In genomic region chr8:26868101-26868848, GRCm38 (mm10) we compare ENCODE assay signal across 30 mouse cellular contexts.
DNase-seq lines count a peak whose midpoint lies in the region; ATAC-seq lines count a peak whose summit lies in the region.
"Had no signal": no experiment of that assay in that cellular context is flagged by ENCODE, and none has a peak within 500 bp of the region (broad histone marks: within the 10 kb centered on the region; RNA-seq: fewer than 3 reads in every experiment).

No protein-coding gene starts in this region.

- no peaks in the 10 kb centered on the region for H3K27me3 ChIP-seq in forebrain, embryonic 10.5 days (ENCODE audit: poor library complexity, severe bottlenecking)
- no peaks in the 10 kb centered on the region for H3K27me3 ChIP-seq in forebrain, embryonic 16.5 days (replicated peaks; ENCODE audit: control insufficient read depth, insufficient read depth, low read length)
- H3K27me3 ChIP-seq in embryonic facial prominence, embryonic 11.5 days (ENCODE audit: control insufficient read depth, insufficient read depth, low read length) = no peaks in the 10 kb centered on the region
- H3K27me3 ChIP-seq in limb, embryonic 10.5 days (ENCODE audit: low read depth, poor library complexity, severe bottlenecking) = peaks cover 28% of the 10 kb centered on the region
- H3K27me3 ChIP-seq: forebrain, embryonic 12.5 days had no signal

- peaks cover 20% of the 10 kb centered on the region for H3K9me3 ChIP-seq in forebrain, embryonic 10.5 days
- no peaks in the 10 kb centered on the region for H3K9me3 ChIP-seq in forebrain, embryonic 16.5 days (ENCODE audit: control insufficient read depth, low read length)
- H3K9me3 ChIP-seq in embryonic facial prominence, embryonic 11.5 days (replicated peaks; ENCODE audit: control insufficient read depth, low read length) = peaks cover 3% of the 10 kb centered on the region; the same call in 1 of the 2 replicates
- peaks cover 10% of the 10 kb centered on the region for H3K9me3 ChIP-seq in limb, embryonic 10.5 days (replicated peaks)

- no peak for ATAC-seq in forebrain, embryonic 16.5 days
- ATAC-seq in embryonic facial prominence, embryonic 11.5 days (replicated peaks; ENCODE audit: insufficient number of reproducible peaks, low FRiP score, low TSS enrichment, low read depth) = peak; percentile 70
- ATAC-seq: inflammation-experienced regulatory T-cells, adult 6 months had no signal

- no peak overlapping the region for H3K9ac ChIP-seq in forebrain, embryonic 16.5 days (replicated peaks; ENCODE audit: low read depth, low read length)
- H3K9ac ChIP-seq in embryonic facial prominence, embryonic 11.5 days (replicated peaks; ENCODE audit: low read length) = no peak overlapping the region
- H3K9ac ChIP-seq: forebrain, embryonic 12.5 days; hindbrain, embryonic 13.5 days; liver, embryonic 14.5 days had no signal

- peaks cover 10% of the 10 kb centered on the region; the same call in 1 of the 2 replicates for H3K4me1 ChIP-seq in forebrain, embryonic 10.5 days
- no peaks in the 10 kb centered on the region for H3K4me1 ChIP-seq in forebrain, embryonic 16.5 days (replicated peaks; ENCODE audit: control insufficient read depth, insufficient read depth, low read length)
- peaks cover 4% of the 10 kb centered on the region for H3K4me1 ChIP-seq in embryonic facial prominence, embryonic 11.5 days (ENCODE audit: control insufficient read depth, insufficient read depth, low read length)
- peaks cover 51% of the 10 kb centered on the region for H3K4me1 ChIP-seq in limb, embryonic 10.5 days
- H3K4me1 ChIP-seq: forebrain, embryonic 12.5 days had no signal

- no peak overlapping the region for H3K4me2 ChIP-seq in forebrain, embryonic 16.5 days (ENCODE audit: low read length)
- H3K4me2 ChIP-seq in embryonic facial prominence, embryonic 11.5 days (ENCODE audit: low read depth, low read length) = no peak overlapping the region
- H3K4me2 ChIP-seq: forebrain, embryonic 12.5 days; hindbrain, embryonic 13.5 days had no signal

- WGBS in forebrain, embryonic 10.5 days = 69% methylated on average over 6 of the region's 6 CpGs
- 79% methylated on average over 6 of the region's 6 CpGs for WGBS in forebrain, embryonic 16.5 days
- 21% methylated on average over 6 of the region's 6 CpGs for WGBS in embryonic facial prominence, embryonic 11.5 days
- WGBS in limb, embryonic 10.5 days = 25% methylated on average over 6 of the region's 6 CpGs

- H3K36me3 ChIP-seq in forebrain, embryonic 10.5 days (replicated peaks) = no peaks in the 10 kb centered on the region
- H3K36me3 ChIP-seq in forebrain, embryonic 16.5 days (ENCODE audit: control insufficient read depth, insufficient read depth) = no peaks in the 10 kb centered on the region
- no peaks in the 10 kb centered on the region for H3K36me3 ChIP-seq in embryonic facial prominence, embryonic 11.5 days (replicated peaks; ENCODE audit: control insufficient read depth, insufficient read depth, low read depth, low read length)
- H3K36me3 ChIP-seq in limb, embryonic 10.5 days = 0 out of 2 replicates have a peak, but pooled peaks cover 2% of the 10 kb centered on the region
- H3K36me3 ChIP-seq: forebrain, embryonic 12.5 days; G1E; hindbrain, embryonic 13.5 days had no signal

- H3K27ac ChIP-seq in forebrain, embryonic 10.5 days = peak overlapping the region; percentile 41; the same call in 1 of the 2 replicates
- no peak overlapping the region for H3K27ac ChIP-seq in forebrain, embryonic 16.5 days (ENCODE audit: low read length)
- H3K27ac ChIP-seq in embryonic facial prominence, embryonic 11.5 days (replicated peaks; ENCODE audit: low read depth, low read length) = peak overlapping the region; percentile 52
- peak overlapping the region; percentile 61 for H3K27ac ChIP-seq in limb, embryonic 10.5 days
- H3K27ac ChIP-seq: forebrain, embryonic 12.5 days; heart, embryonic 10.5 days; hindbrain, embryonic 13.5 days; liver, embryonic 14.5 days; macrophage had no signal

- no peak for DNase-seq in forebrain, embryonic 10.5 days (ENCODE audit: extremely low spot score, low spot score)
- DNase-seq in embryonic facial prominence, embryonic 11.5 days (ENCODE audit: low spot score) = peak; percentile 80
- peak; percentile 59 for DNase-seq in limb, embryonic 10.5 days (ENCODE audit: low spot score)
- DNase-seq in retina, postnatal 1 day = peak; percentile 21
- no peak for DNase-seq in layer of hippocampus, postnatal 14 days (ENCODE audit: low spot score in 2 of 2)
- no peak for DNase-seq in adrenal gland, adult 2 months
- DNase-seq: adrenal gland, postnatal 10 days; cerebellum, adult 11 months; cerebellum, adult 9-10 months; cerebellum, postnatal 36 days; gastrocnemius, postnatal 14 days; heart, postnatal 36 days; kidney, adult 2 months; kidney, postnatal 4 days; liver; lung, adult 2 months; lung, postnatal 10 days; midbrain, embryonic 14.5 days; right cerebral cortex, adult 18-20 months; spleen, adult 18-20 months; thymus, postnatal 36 days had no signal

- H3K4me3 ChIP-seq in forebrain, embryonic 10.5 days = no peak overlapping the region
- H3K4me3 ChIP-seq in forebrain, embryonic 16.5 days (replicated peaks; ENCODE audit: low read length) = no peak overlapping the region
- no peak overlapping the region for H3K4me3 ChIP-seq in embryonic facial prominence, embryonic 11.5 days (ENCODE audit: low read depth, low read length)
- H3K4me3 ChIP-seq in limb, embryonic 10.5 days = no peak overlapping the region
- H3K4me3 ChIP-seq: erythroblast, embryonic 14.5 days; forebrain, embryonic 12.5 days; heart, embryonic 10.5 days; hindbrain, embryonic 13.5 days had no signal

Comparison
In these comparisons a context has a peak if more than half of its experiments do, and no peak if none do; other contexts are left out.
1. DNase-seq: peak in embryonic facial prominence, embryonic 11.5 days (single experiment), limb, embryonic 10.5 days (single experiment) and retina, postnatal 1 day (single experiment); none in forebrain, embryonic 10.5 days (single experiment), layer of hippocampus, postnatal 14 days (0 of 2) and adrenal gland, adult 2 months (single experiment).